9 mouse cellular contexts compared by ENCODE assay signal in genomic region chr2:93421320-93421719, GRCm38 (mm10). TPM values are rescaled to one million over a fixed set of nuclear protein-coding genes. Genes with fewer than 3 reads are reported as not detected.
DNase-seq lines count a peak whose midpoint lies in the region; ATAC-seq and TF ChIP-seq lines count a peak whose summit lies in the region.
"Had no signal": no experiment of that assay in that cellular context is flagged by ENCODE, and none has a peak within 500 bp of the region (broad histone marks: within the 10 kb centered on the region; RNA-seq: fewer than 3 reads in every experiment).

No protein-coding gene starts in this region.

- H3K4me1 ChIP-seq in kidney, embryonic 14.5 days (ENCODE audit: control insufficient read depth, insufficient read depth, low read length), result 0 out of 2 replicates have a peak, but pooled peaks cover 3% of the 10 kb centered on the region
- no peaks in the 10 kb centered on the region for H3K4me1 ChIP-seq in limb, embryonic 14.5 days (ENCODE audit: control insufficient read depth, insufficient read depth, low read length)
- peaks cover 34% of the 10 kb centered on the region for H3K4me1 ChIP-seq in thymus, adult 2 months (replicated peaks; ENCODE audit: control insufficient read depth, insufficient read depth, low read length)

- ATAC-seq in kidney, embryonic 14.5 days (ENCODE audit: low FRiP score, low TSS enrichment), result 0 out of 2 replicates have a peak, but pooled peaks have one; percentile 43
- ATAC-seq in limb, embryonic 14.5 days (ENCODE audit: low FRiP score, low read depth), result no peak

- peak; percentile 84; the same call in 1 of the 2 replicates for TF ChIP-seq CTCF in thymus, adult 2 months (IDR thresholded peaks at IDR 0.05; ENCODE audit: borderline replicate concordance, control insufficient read depth, extremely low read depth, insufficient read depth, low read length, poor library complexity)

- no peak overlapping the region for H3K4me2 ChIP-seq in kidney, embryonic 14.5 days (replicated peaks; ENCODE audit: low read depth, low read length)
- no peak overlapping the region for H3K4me2 ChIP-seq in limb, embryonic 14.5 days (replicated peaks; ENCODE audit: low read depth, low read length, severe bottlenecking)

- WGBS in kidney, embryonic 14.5 days, result 26% methylated on average over 7 of the region's 7 CpGs
- WGBS in limb, embryonic 14.5 days, result 31% methylated on average over 7 of the region's 7 CpGs
- WGBS in thymus, adult 2 months, result 46% methylated on average over 7 of the region's 7 CpGs

- DNase-seq in layer of hippocampus, adult 11-12 months (ENCODE audit: low spot score), result peak; percentile 83
- DNase-seq in layer of hippocampus, adult 9-10 months (ENCODE audit: low spot score), result no peak
- peak; percentile 72 for DNase-seq in c-Kit-positive CD71-negative TER-119-negative erythroid progenitor cells, embryonic 14.5 days (ENCODE audit: low read depth)
- peak; percentile 73 to 75 for DNase-seq in frontal cortex, postnatal 25 days (ENCODE audit: low spot score in 2 of 2)
- DNase-seq in limb, embryonic 14.5 days (ENCODE audit: low spot score), result peak; percentile 51
- DNase-seq in ovary, postnatal 10 days (ENCODE audit: low spot score), result peak; percentile 65
- DNase-seq in thymus, adult 2 months, result peak; percentile 77

- TF ChIP-seq POLR2A in limb, embryonic 14.5 days (IDR thresholded peaks at IDR 0.05; ENCODE audit: borderline replicate concordance, extremely low read depth, insufficient read depth, insufficient read length), result no peak
- no peak for TF ChIP-seq POLR2A in thymus, adult 2 months (IDR thresholded peaks at IDR 0.05; ENCODE audit: control insufficient read depth, extremely low read depth, insufficient read depth, low read length, poor library complexity)

- no peak overlapping the region for H3K27ac ChIP-seq in kidney, embryonic 14.5 days (ENCODE audit: low read depth, low read length)
- no peak overlapping the region for H3K27ac ChIP-seq in limb, embryonic 14.5 days (replicated peaks; ENCODE audit: low read depth, low read length)
- H3K27ac ChIP-seq in thymus, adult 2 months (ENCODE audit: control insufficient read depth, insufficient read depth, low read length), result no peak overlapping the region

- no peaks in the 10 kb centered on the region for H3K36me3 ChIP-seq in kidney, embryonic 14.5 days (ENCODE audit: control insufficient read depth, insufficient read depth, low read length)
- H3K36me3 ChIP-seq in limb, embryonic 14.5 days (ENCODE audit: control insufficient read depth, insufficient read depth, low read length), result no peaks in the 10 kb centered on the region
- no peaks in the 10 kb centered on the region for H3K36me3 ChIP-seq in thymus, adult 2 months (ENCODE audit: control insufficient read depth, insufficient read depth, low read length)

- no peaks in the 10 kb centered on the region for H3K9me3 ChIP-seq in kidney, embryonic 14.5 days (ENCODE audit: control insufficient read depth, low read length)
- H3K9me3 ChIP-seq in limb, embryonic 14.5 days (ENCODE audit: control insufficient read depth, low read length), result no peaks in the 10 kb centered on the region

- H3K4me3 ChIP-seq in kidney, embryonic 14.5 days (ENCODE audit: low read length), result no peak overlapping the region
- H3K4me3 ChIP-seq in limb, embryonic 14.5 days (replicated peaks; ENCODE audit: low read length), result no peak overlapping the region
- H3K4me3 ChIP-seq in thymus, adult 2 months (ENCODE audit: control insufficient read depth, insufficient read depth, low read length), result no peak overlapping the region
- H3K4me3 ChIP-seq: erythroblast, embryonic 14.5 days had no signal

- H3K27me3 ChIP-seq in kidney, embryonic 14.5 days (ENCODE audit: control insufficient read depth, insufficient read depth, low read length), result no peaks in the 10 kb centered on the region; the same call in 1 of the 2 replicates
- H3K27me3 ChIP-seq in limb, embryonic 14.5 days (ENCODE audit: control insufficient read depth, insufficient read depth, low read length), result no peaks in the 10 kb centered on the region
- H3K27me3 ChIP-seq in thymus, adult 2 months (ENCODE audit: control insufficient read depth, insufficient read depth, low read length), result no peaks in the 10 kb centered on the region

- H3K9ac ChIP-seq in kidney, embryonic 14.5 days (ENCODE audit: low read depth, low read length), result no peak overlapping the region
- H3K9ac ChIP-seq in limb, embryonic 14.5 days (ENCODE audit: low read depth, low read length, severe bottlenecking), result no peak overlapping the region

RNA-seq across cellular contexts. Expression of gene Cd82, which starts 41.6 kb away (rescaled TPM):
- polyA plus RNA-seq in kidney, embryonic 14.5 days (2014; fragmentation: Nextera tagmentation; extraction: Ambion mirVana), result 17.4 and 27.4 TPM in 2 replicates
- polyA plus RNA-seq in limb, embryonic 14.5 days (2012; rRNA removed), result 52.3 and 56.6 TPM in 2 replicates
- 26.7 and 32.9 TPM in 2 replicates for polyA plus RNA-seq in limb, embryonic 14.5 days (2014; fragmentation: Nextera tagmentation; extraction: Ambion mirVana)
- 176 and 181 TPM in 2 replicates for polyA plus RNA-seq in thymus, adult 2 months (2012; rRNA removed)
